Mouse (Mus musculus) heart, postnatal 14 days (tissue): ENCODE results near the gene Vamp3. TPM values are rescaled to one million over a fixed set of nuclear protein-coding genes. Genes with fewer than 3 reads are reported as not detected.
A peak's percentile ranks its signal among the peaks of the same experiment; 100 is the strongest.
"Not testable (repeated sequence)": the region's sequence is repeated elsewhere in the genome, so short reads cannot be mapped to it uniquely, and the experiment has no call there.

ENCODE experiments used
- DNase-seq, 2 experiments: peaks; one replicate each; pipeline ENCODE4 v3.0.0; 2021 to 2022
- intact Hi-C: fragments of 180-260 bp; cut with DNase I; formaldehyde crosslinking; loops from one replicate; pipeline ENCODE4 v1.15.1; 2025
- total RNA-seq, 2 experiments: library from RNA; stranded (reverse); gene quantifications; 2 replicates each; pipeline ENCODE4 v1.2.3; 2021

Gene Vamp3
- total RNA-seq, 2 experiments from 2014 or later, result 73.1 to 78.0 TPM

DNA sequence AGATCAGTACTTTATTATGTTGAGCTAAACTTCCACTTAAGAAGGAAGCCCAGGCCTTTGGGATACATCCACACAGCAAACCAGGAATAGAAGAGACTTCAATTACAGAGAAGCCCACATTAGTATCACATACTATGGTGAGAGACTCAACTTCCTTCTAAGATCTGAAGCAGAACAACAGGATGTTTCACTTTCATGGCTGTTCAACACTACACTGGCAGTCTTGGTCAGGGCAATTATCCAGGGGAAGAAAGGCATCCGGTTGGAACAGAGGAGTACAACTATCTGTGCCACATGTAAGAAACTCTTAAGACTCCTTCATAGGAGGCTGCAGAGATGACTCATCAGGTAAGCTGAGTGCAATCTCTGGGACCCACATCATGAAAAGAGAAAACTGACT, 6.6 kb downstream of the Vamp3 start:
- DNase-seq, result no peak
- intact Hi-C loops, result no loop called here

DNA sequence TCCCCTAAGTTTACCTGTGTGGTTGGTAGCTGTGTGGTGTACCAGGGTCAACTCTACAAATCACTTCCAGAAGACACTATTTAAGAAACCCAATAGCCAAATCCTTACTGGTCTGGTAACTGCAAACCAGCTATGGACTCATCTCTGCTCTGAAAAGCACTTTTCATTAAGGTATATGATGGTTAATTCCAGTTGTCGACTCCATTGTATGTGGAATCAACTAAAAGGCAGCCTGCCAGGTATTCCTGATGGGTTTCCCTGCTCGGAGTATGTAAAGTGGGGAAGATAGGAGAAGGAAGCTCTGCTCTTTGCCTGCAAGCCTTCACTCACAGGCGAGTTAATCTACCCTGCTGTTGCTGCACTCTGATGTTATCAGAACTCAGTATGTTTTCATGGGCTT, 11.2 kb downstream of the Vamp3 start:
- intact Hi-C loops, result no loop called here
- no peak for DNase-seq

DNA sequence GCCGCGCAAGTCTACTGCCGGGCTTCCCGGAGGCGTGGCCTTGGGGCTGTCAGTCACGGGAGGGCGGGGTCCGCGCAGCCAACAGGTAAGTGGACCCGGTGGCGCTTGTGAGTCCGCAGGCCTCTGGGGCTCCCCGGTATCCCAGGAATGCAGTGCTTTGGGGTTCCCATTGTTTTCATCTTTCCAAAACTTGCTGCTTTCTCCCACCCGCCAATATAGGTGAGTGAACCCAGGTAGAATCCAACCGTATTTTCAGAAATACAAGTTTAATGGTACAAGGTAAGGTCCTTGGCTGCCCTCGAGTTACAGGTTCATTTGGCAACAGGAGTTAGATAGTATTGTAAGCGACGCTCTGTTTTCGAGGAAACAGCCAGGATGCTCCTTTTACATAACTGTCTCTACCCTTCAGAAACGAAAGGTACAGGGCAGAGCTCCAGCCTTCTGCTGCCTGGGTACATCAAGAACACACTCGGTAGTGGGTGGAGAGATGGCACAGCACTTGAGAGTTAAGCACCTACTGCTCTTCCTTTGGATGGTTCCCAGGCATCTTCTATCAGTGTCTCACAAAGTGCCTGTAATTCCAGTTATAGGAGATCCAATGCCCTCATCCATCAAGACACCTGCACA, 12.7 kb downstream of the Vamp3 start:
- intact Hi-C loops, result no loop called here
- no peak for DNase-seq

DNA sequence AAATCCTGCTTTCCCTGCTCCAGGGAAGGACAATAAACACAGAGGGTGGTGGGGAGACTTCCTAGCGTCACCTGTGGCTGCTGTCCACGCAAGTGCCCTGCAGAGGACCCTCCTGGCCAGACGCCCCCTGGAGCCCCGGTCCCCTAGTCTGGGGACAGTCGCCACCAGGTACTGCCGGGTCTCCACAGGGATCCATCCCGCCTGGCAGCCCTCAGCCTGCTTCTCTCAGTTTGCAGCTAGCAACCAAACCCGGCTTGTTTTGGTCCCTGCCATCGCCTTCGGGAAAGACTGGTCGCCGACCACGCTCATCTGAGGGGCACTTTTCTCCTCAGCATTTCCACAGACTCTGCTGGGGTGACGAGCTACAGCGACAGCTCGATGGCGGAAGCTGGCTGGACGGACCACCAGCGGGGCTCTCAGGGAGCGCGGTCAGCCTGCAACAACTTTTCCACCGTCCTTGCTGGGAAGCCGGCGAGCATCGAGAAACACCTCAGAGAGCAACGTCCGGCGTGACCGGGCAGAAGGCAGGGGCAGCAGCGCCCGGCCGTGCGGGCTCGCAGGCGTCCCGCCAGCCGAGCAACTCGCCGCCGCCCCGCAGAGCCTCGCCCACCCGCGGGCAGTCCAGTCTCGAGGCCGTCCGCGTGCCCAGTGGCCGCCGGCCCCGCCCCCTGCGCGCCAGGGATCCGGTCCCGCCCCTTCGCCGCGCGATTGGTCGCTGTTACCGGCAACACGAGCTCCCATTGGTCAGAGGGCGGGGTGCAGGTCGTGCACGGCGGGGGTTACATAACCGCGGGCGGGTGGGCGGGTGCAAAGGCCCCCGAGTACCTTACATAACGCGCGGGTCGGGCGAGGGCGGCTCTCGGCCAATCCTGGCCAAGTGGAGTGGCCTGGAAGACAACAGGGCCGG, 13.5 kb downstream of the Vamp3 start, which contains the start of gene Per3:
Gene Per3 (minus strand): TSS at position 629 of the 907 bp plus-strand sequence.
- intact Hi-C loops, result no loop called here

DNA sequence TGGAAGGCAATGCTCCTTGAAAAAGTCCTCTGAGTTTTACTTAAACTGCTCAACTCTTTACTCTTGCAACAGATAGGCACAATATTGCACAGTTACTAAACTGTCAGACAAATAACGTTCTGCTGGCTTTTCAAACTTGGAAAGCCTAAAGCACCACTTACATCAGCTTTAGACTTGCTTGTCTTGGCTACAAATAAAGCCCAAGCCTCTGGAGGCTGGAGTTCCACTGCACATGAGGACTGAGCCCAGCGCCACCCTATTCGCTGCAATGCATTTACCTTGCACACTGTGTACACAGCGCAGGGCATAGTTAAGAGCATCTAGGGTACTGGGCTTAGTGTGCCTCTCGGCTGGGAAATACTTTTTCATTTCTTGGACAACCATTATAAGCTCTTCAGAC, 14.5 kb downstream of the Vamp3 start:
- peak; percentile 36 to 37 for DNase-seq

More for the DNA sequence above, 13.5 kb downstream of the Vamp3 start, which contains the start of gene Per3:
- peak; percentile 99 for DNase-seq

DNA sequence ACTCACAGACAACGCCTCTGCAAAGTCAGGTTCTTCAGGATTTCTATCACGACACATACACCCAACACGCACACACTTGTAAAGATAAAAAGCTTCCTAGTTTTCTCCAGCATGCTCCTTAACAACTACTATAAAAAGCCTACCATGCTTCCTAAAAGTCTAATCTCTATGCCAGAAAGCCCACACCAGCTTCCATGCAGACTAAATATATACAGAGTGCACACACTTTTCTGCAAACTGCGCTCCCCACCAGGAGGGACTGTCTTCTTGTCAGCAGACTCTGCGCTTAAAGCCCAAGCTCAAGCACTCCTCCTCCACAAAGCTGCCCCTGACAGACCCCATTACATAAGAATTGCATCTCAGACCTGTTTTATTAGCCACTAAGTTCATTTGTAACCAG, 16.3 kb downstream of the Vamp3 start:
- DNase-seq, result no peak
- intact Hi-C loops, result no loop called here

More for the DNA sequence above, 14.5 kb downstream of the Vamp3 start:
- intact Hi-C loops, result no loop called here

DNA sequence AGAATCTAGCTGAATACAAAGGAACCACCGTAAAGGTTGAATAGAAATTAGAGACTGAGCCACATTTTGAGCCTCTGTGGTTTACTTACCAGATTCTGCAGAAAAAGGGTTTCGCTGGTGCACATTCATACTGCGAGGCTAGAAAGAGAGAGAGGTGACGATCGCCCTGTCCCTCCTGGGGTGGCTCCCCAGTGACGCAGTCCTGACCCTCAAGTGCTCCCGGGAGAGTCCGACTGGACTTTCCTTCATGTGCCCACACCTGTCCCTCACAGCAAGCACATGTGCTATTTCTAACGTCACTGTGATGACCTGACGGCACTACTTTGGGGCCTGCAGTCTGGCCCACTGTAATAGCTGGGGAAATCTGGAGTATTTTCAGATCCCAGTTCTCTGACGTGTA, 20.0 kb downstream of the Vamp3 start:
- no peak for DNase-seq

DNA sequence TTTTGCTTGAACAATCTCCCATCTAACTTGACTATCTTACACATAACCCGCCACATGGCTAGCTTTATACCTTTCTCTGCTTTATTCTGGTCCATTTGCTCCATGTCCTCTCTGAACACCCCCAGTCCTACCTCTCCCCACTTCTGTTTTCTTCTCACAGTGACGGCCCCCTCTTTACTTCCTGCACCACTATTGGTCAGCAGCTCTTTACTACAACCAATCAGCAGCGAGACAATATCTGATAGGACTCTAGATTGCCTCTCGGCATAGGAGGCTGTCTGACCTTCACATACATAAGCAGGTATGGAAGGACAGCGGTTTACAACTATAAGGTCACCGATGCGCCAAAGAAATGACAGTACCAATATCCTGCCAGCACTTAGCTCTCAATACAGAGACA, 21.2 kb downstream of the Vamp3 start:
- no peak for DNase-seq
- intact Hi-C loops, result no loop called here

More for the DNA sequence above, 20.0 kb downstream of the Vamp3 start:
- intact Hi-C loops, result no loop called here

DNA sequence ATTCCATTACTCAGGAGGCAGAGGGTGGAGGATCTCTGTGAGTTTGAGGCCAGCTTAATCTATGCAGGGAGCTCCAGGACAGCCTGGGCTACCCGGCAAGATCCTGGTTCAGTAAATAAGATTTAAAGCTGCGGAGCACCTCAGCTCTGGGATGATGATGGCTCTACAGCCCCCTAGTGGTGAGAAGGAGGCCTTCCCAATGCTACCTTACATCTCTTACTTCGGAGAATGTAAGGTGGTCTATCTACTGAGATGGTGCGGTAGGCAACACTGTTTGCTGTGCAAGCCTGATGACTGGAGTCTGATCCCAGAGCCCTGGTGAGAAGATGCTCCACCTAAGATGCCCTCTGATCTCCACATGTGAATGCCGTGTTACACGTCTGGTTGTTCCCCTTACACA, 30.8 kb downstream of the Vamp3 start:
- intact Hi-C loops, result no loop called here

DNA sequence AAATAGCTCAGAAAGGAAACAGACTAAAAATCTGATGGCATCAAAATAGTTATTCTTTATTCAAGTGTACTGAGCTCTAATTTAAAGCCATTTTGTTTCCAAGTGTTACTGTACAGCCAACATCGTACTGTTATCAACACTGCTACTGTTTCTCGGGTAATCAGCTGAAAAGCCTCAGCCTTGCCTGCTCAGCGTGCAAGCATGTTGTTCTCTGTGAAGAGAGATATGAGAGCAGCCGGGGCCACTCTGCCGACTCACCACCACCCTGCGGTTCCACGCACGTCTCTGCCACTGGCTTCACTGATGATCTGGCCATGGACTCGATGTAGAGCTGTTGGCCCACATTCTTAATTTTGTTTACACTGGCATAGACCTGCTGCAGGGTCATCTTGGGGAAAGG, 33.6 kb downstream of the Vamp3 start:
- DNase-seq, result no peak
- intact Hi-C loops, result no loop called here

More for the DNA sequence above, 30.8 kb downstream of the Vamp3 start:
- DNase-seq, result peak in 1 of 2 experiments; percentile 26

DNA sequence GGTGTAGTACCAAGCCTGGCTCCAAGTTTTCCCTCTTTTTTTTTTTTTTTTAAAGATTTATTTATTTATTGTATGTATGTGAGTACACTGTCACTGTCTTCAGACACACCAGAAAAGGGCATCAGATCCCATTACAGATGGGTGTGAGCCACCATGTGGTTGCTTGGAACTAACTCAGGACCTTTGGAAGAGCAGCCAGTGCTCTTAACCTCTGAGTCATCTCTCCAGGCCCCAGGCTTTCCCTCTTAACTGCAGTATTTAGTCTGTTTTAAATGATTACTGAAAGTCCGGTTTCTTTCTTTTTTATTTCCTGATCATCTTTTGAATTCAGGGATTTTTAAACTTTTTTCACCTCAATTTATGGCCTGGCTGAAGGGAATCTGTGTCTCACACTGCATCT, 40.4 kb downstream of the Vamp3 start:
- DNase-seq, intact Hi-C loops: not testable (repeated sequence)

DNA sequence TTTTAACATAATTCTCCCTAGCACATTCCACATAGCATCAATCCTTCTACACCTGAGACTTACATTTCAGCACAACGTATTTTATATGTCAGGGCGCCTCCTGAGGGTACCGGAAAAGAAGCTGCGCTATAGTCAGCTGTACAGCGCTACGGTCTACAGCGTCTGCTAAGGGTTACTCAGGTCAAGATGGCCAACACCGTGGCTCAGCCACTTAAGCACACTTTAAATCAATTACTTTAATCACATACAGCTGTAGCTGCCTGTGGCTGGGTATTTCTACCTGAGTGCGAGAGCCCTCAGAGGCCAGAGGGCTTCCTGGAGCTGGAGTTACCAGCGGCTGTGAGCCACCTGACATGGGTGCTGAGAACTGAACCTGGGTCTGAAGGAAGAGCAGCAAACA, 41.8 kb downstream of the Vamp3 start:
- no peak for DNase-seq
- intact Hi-C loops, result no loop called here

DNA sequence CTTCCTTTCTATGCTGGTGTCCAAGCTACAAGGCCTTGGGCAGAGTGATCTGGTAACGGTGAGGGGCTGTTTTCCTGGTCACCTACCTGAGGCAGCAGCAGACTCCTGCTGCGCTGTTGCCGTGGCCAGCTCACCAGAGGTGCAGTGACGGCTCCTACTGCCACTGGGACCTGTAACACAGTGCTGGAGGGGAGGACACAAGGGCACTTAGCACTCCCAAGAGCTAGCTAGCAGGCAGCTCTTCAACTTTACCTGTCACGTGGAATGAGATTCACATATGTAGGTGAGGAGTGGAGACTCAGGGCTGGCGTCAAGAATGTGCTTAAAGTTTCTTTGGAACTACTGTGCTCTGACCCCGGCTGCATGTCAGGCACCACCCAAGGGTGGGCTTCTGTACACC, 47.4 kb downstream of the Vamp3 start:
- no peak for DNase-seq
- intact Hi-C loops, result no loop called here

DNA sequence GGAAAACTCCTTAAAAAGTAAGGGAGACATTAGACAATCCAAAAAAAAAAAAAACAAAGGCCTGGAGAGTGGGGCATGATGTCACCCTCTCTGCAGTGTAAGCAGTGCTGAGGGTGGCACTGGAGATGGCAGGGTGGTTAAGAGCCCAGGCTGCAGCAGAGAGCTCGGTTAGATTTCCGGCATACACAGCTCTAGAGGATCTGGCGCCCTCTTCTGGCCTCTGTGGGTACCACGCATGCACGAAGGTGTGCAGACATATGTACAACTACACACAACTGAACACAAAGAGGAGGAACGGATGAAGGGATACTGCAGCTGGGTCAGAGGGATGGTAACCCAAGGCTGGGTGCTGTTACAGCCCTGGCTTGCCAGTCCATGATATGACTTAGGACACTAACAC, 50.8 kb downstream of the Vamp3 start:
- intact Hi-C loops, result no loop called here
- peak; percentile 19 to 48 for DNase-seq

DNA sequence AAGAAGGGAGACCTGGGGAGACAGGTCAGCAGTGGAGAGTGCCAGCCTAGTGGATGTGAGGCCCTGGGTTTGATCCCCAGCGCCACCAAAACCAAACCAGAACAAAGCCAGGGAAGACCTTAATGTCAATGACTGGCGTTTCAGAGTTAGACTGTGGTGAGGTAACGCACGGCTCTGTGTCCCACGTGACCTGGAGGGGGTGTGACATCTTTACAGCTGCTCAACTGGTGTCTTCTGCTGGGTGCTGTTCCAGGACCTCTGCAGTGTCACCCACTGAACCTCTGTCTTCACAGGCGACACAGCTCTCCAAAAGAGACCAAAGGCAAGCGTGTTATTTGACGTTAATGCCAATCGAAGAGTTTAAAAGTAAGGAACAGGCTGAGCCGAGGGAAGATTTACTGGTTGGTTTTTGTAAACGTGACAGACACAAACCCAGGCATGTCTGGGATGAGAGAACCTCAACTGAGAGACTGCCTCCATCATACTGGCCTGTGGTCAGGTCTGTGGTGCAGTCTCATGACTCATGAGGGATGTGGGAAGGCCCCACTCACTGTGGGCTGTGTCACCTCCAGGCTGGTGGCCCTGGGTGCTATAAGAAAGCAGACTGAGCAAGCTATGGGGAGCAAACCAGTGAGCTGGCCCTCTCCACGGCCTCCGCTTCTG, 52.0 kb downstream of the Vamp3 start:
- intact Hi-C loops, result no loop called here
- DNase-seq, result no peak

DNA sequence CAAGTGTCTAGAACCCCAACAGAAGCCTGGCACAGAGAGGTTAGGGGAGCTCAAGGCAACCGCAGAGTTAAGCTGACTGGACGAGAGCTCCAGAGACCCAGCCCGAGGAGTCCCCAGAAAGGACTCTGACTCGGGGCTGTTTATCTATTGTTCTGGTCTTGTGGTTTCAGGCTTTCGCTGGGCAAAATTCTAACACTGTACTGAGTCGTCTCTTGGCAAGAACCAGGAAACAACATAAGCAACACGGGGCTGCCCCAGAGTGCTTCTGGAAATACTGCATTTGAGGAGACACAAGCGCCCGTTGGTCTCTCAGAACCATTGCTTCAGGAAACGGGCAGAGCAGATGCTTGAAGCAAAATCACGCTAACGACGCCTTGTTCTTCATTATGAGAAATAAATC, 56.4 kb downstream of the Vamp3 start:
- no peak for DNase-seq
- intact Hi-C loops, result no loop called here

DNA sequence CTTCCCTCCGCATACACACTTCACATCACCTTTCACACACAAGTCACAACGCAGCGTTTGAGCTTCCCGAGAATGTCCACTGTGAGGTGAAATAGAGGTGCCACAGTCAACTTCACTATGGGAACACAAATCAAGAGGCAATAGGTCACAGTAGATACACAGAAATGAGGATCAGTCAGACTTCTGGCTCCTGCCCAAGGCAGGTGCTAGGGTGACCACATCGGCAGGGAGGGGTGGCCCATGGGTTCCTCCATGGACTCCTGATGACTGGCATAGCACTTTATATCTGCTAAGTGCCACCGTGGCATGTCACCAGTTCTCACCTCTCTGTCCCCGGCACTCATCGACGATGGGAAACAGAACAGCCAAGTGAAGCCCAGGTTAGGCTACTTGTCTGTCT, 59.1 kb downstream of the Vamp3 start:
- intact Hi-C loops, result no loop called here

More for the DNA sequence above, 59.1 kb downstream of the Vamp3 start:
- DNase-seq, result no peak
